Mouse (Mus musculus) intestine, postnatal 0 days (tissue): ENCODE data around the gene Dyx1c1. TPM values are rescaled to one million over a fixed set of nuclear protein-coding genes. Genes with fewer than 3 reads are reported as not detected.

Experiments used
- ATAC-seq: fragments of 200-750 bp; cut with Nextera tagmentation; 2 replicates; pipeline ENCODE4 v1.8.0; 2017; ENCODE audit warnings: mild to moderate bottlenecking, moderate TSS enrichment, moderate library complexity
- H3K27ac ChIP-seq: fragments of 300-500 bp; sonication (generic); 2 replicates; pipeline ENCODE4 v1.5.1; 2014; ENCODE audit warnings: mild to moderate bottlenecking, low read depth, low read length, moderate library complexity
- H3K27me3 ChIP-seq: fragments of 300-500 bp; sonication (generic); replicated peaks from 2 replicates; pipeline ENCODE4 v1.6.1; 2014; ENCODE audit warnings: low read length, mixed read lengths; ENCODE audit not compliant: control insufficient read depth, insufficient read depth
- H3K36me3 ChIP-seq: fragments of 300-500 bp; sonication (generic); 2 replicates; pipeline ENCODE4 v1.6.1; 2014; ENCODE audit warnings: mild to moderate bottlenecking, moderate library complexity; ENCODE audit not compliant: control insufficient read depth, insufficient read depth
- H3K4me1 ChIP-seq: fragments of 300-500 bp; sonication (generic); replicated peaks from 2 replicates; pipeline ENCODE4 v1.6.1; 2014; ENCODE audit warnings: antibody characterized with exemption, low read length, mixed read lengths; ENCODE audit not compliant: control insufficient read depth, insufficient read depth
- H3K4me2 ChIP-seq: fragments of 300-500 bp; sonication (generic); replicated peaks from 2 replicates; pipeline ENCODE4 v1.6.1; 2014; ENCODE audit warnings: low read depth, mild to moderate bottlenecking, moderate library complexity
- H3K4me3 ChIP-seq: fragments of 300-500 bp; sonication (generic); 2 replicates; pipeline ENCODE4 v1.5.1; 2014; ENCODE audit warnings: low read depth, low read length
- H3K9ac ChIP-seq: fragments of 300-500 bp; sonication (generic); 2 replicates; pipeline ENCODE4 v1.6.1; 2014; ENCODE audit warnings: mild to moderate bottlenecking, low read depth, low read length
- H3K9me3 ChIP-seq: fragments of 300-500 bp; sonication (generic); 2 replicates; pipeline ENCODE4 v1.6.1; 2016; ENCODE audit warnings: mixed run types; ENCODE audit not compliant: control insufficient read depth
- CTCF ChIP-seq: sonication (generic); IDR thresholded peaks from 2 replicates; pipeline ENCODE4 v1.5.1; 2016; ENCODE audit warnings: low read depth, mild to moderate bottlenecking, control low read depth, antibody characterized with exemption, moderate library complexity
- WGBS: fragments of 180-500 bp; shearing (Covaris S2); extraction: QIAGEN DNeasy Blood & Tissue Kit; methylation state at CpG from one replicate; pipeline ENCODE4 v1.1.7; 2014; 5-methylcytosine and 5-hydroxymethylcytosine counted together
- polyA plus RNA-seq: library from polyadenylated mRNA; unstranded; fragments of >200 nt; fragmentation: Nextera tagmentation; extraction: Ambion mirVana; gene quantifications from 2 replicates; pipeline ENCODE4 v1.2.1, GENCODE M21; 2015

The Dyx1c1 gene
- polyA plus RNA-seq, 1 experiment from 2014 or later = 0.27 TPM

DNA sequence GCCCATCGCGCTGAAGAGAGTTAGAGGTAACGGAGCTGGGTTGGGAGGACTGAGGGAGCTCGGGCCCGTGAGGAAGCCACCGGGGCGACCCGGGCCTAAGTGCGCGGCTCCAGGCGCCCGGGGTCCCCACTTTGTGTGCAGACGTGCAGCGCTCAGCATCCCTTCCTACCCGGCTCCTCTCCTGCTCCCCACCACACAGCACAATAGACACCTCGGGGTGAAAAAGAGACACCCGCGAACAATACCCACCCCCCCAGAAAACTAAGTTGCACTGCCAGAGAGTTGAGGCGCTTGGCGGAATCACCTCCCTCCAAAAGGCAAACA is 32.7 kb upstream of the Dyx1c1 start:
- TF ChIP-seq CTCF = no peak
- Histone ChIP-seq H3K36me3 (no peaks in the 10 kb centered on the region), H3K4me1 (no peaks in the 10 kb centered on the region), H3K9me3 (no peaks in the 10 kb centered on the region), H3K27ac (peak overlapping the region; percentile 70), H3K4me2 (peak overlapping the region; percentile 85), H3K9ac (peak overlapping the region; percentile 71), H3K4me3 (peak overlapping the region; percentile 64), H3K27me3 (peaks cover 19% of the 10 kb centered on the region)
- peak; percentile 10; the same call in 1 of the 2 replicates for ATAC-seq
- WGBS = 4% methylated on average over 20 of the region's 20 CpGs

DNA sequence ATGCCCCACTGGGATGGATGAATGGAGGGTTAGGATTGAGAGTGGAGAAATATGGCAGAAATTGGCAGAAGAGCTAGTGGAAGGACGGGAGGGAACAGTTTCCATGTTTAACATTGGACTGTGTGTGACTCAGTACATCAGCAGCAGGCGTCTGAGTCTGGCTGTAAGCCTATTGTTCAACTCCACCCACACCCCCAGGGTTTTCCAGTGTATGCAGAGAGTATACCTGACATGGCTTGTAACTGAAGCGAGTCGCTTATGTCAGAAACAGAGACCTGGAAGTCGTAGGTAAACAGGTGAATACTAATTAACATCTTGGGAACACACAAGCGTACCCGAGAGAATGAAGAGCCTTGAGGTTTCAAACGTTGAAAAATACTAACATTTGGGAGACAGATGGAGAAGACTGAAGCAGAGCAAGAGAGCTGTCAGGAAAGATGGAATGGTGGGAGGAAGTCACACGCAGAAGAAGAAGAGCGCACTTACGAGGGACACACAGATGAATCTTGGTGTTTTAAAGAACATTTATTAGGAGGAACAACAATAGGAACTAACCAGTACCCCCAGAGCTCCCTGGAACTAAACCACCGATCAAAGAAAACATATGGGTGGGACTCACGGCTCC is 27.3 kb upstream of the Dyx1c1 start:
- Histone ChIP-seq H3K27me3 (no peaks in the 10 kb centered on the region; the same call in 1 of the 2 replicates), H3K9me3 (no peaks in the 10 kb centered on the region), H3K4me3 (no peak overlapping the region), H3K4me2 (no peak overlapping the region), H3K27ac (no peak overlapping the region), H3K9ac (no peak overlapping the region), H3K4me1 (no peaks in the 10 kb centered on the region), H3K36me3 (no peaks in the 10 kb centered on the region)
- WGBS = 80% methylated on average over 13 of the region's 13 CpGs
- no peak for ATAC-seq
- TF ChIP-seq CTCF = no peak

DNA sequence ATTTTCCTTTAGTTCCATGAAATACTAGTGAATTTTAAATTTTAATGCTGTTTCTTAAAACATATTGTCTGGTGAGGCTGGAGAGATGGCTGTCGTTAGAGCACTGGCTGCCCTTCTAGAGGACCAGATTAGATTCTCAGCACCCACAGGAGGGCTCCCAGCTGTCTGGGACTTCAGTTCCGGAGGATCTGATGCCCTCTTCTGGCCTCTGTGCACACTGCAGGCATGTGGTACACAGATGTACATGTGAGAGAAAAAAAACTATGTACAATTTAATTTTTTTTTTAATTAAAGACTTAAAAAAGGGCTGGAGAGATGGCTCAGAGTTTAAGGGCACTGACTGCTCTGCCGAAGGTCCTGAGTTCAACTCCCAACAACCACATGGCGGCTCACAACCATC is 23.3 kb upstream of the Dyx1c1 start:
- Histone ChIP-seq H3K9me3 (no peaks in the 10 kb centered on the region), H3K4me1 (no peaks in the 10 kb centered on the region), H3K4me3 (no peak overlapping the region), H3K27ac (no peak overlapping the region), H3K4me2 (no peak overlapping the region), H3K9ac (no peak overlapping the region), H3K27me3 (no peaks in the 10 kb centered on the region), H3K36me3 (no peaks in the 10 kb centered on the region)
- ATAC-seq = no peak
- 93% methylated on average over 4 of the region's 4 CpGs for WGBS
- 0 out of 2 replicates have a peak, but pooled peaks have one; percentile 19 for TF ChIP-seq CTCF

DNA sequence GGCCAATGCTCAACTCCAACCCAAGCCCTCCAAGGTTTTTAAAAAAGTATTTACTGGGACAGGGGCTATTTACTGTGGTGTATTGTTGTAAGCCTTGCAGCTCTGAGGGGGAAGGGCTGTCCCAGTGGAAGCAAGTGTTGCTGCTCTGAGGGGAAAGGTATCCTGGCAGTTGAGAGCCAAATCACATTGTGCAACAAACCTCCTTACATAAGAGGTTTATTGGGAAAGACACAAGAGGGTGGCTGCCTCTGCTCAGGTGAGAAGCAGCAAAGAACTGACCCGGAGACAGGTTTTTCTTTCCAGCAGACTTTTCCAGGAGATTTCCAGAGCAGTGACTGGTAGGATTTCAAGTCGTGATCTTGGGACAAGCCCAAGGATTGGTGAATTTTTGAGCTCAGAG is 22.3 kb upstream of the Dyx1c1 start:
- H3K9me3 ChIP-seq = no peaks in the 10 kb centered on the region
- no peaks in the 10 kb centered on the region for H3K36me3 ChIP-seq
- no peaks in the 10 kb centered on the region for H3K4me1 ChIP-seq
- no peaks in the 10 kb centered on the region for H3K27me3 ChIP-seq
- no peak overlapping the region for H3K4me3 ChIP-seq
- no peak overlapping the region for H3K27ac ChIP-seq
- no peak for TF ChIP-seq CTCF
- H3K9ac ChIP-seq = no peak overlapping the region
- H3K4me2 ChIP-seq = no peak overlapping the region
- ATAC-seq = no peak
- WGBS = 84% methylated on average over 2 of the region's 2 CpGs

DNA sequence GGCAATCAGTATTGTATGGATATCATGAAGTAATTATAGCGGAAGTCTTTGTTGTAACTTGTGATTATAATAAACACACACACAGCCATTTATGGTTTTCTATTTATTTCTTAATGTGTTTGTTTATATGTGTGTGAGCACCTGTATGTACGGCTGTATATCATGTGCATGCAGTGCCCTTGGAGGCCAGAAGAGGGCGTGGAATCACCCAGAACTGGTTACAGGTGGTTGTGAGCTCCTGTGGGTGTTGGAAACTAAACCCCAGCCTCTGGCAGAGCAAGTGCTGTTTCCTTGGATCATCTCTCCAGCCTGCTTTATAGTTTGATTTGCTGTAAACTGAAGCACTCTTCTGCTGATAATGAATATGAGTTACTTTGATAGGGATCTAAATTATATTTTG is 15.2 kb upstream of the Dyx1c1 start:
- H3K36me3 ChIP-seq = no peaks in the 10 kb centered on the region; the same call in 1 of the 2 replicates
- 64% methylated on average over 3 of the region's 3 CpGs for WGBS

DNA sequence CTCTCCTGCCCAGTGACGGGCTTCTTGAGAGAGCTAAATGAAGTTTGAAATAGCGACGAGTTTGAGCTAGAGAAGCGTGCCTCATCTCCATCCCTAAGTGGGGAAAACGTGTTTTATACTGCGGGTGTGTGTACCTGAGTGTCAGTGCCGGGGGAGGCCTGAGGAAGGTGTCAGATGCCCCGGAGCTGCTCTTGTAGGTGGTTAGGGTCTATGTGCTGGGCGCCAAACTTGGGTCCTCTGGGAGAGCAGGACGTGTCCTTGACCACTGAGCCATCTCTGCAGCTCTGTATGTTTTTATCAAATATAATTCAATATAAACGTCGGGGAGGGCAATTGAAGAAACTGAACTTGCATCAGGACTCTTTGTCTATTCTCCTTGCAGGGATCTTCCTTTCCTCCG is 14.3 kb upstream of the Dyx1c1 start:
- Histone ChIP-seq H3K4me2 (no peak overlapping the region), H3K9ac (no peak overlapping the region), H3K9me3 (0 out of 2 replicates have a peak, but pooled peaks cover 3% of the 10 kb centered on the region), H3K4me1 (no peaks in the 10 kb centered on the region), H3K36me3 (no peaks in the 10 kb centered on the region; the same call in 1 of the 2 replicates), H3K27me3 (no peaks in the 10 kb centered on the region), H3K4me3 (no peak overlapping the region), H3K27ac (no peak overlapping the region)
- 89% methylated on average over 13 of the region's 13 CpGs for WGBS
- no peak for TF ChIP-seq CTCF
- ATAC-seq = no peak

More for the DNA sequence above, 15.2 kb upstream of the Dyx1c1 start:
- Histone ChIP-seq H3K9ac (no peak overlapping the region), H3K4me1 (no peaks in the 10 kb centered on the region), H3K4me3 (no peak overlapping the region), H3K9me3 (0 out of 2 replicates have a peak, but pooled peaks cover 3% of the 10 kb centered on the region), H3K4me2 (no peak overlapping the region), H3K27me3 (no peaks in the 10 kb centered on the region), H3K27ac (no peak overlapping the region)
- no peak for ATAC-seq
- peak; percentile 42 for TF ChIP-seq CTCF
